Mouse (Mus musculus): Measurements from ENCODE around the gene Garnl3.

DNA sequence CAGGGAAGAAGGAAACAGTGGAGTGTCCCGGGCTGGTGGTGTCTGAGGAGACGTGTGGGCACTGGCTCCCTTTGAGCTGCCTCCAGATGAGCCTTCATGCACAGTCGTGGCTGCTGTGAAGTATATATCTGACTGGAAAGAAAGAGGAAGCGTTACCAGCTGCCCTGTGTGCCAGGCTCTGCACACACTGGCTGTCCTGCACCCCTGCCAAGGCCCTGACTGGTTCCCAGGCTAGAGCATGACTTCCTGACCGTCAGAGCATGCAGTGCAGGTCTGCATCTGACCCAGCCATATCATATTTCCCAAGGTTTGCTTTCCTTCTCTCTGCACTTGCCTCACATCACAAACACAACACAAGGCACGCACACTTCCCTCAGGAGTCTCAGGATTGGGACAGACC, 139.3 kb downstream of the Garnl3 start:
- TF ChIP-seq CTCF (IDR thresholded peaks at IDR 0.05; ENCODE audit: extremely low read depth, insufficient read depth, low read length): no peak
- no peak for TF ChIP-seq POLR2A (IDR thresholded peaks at IDR 0.05; ENCODE audit: extremely low read depth, insufficient read depth, low read length)
